ENCODE assay signal across 8 mouse cellular contexts in the genomic region with DNA sequence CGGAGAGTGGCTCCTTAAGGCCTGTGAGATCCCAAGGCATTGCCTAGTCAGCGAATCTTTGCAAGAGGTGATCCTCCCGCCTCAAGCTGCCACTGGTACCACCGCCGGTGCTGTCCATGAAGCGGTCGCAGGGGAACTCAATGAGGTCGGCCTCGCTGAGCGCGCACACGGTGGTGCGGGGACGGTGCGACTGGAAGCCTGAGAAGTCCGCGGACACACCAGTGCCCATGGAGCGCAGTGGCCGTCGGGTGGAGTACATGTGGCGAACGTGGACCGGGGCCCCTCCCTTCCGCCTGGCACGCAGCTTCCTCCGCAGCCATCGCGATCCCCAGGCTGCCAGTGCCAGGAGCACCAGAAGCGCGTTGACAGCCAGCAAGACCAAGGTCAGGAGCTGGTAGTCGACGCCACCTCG. TPM values are rescaled to one million over a fixed set of nuclear protein-coding genes. Genes with fewer than 3 reads are reported as not detected.
DNase-seq lines count a peak whose midpoint lies in the region; ATAC-seq and TF ChIP-seq lines count a peak whose summit lies in the region.

No protein-coding gene starts in this region.

- no peak for ATAC-seq in liver, embryonic 13.5 days (ENCODE audit: low read depth)
- ATAC-seq in neural tube, embryonic 11.5 days (ENCODE audit: insufficient read depth, low FRiP score, low TSS enrichment): no peak

- H3K27ac ChIP-seq in gastrocnemius, adult 2 months: peak overlapping the region; percentile 83
- no peak overlapping the region for H3K27ac ChIP-seq in liver, embryonic 13.5 days
- no peak overlapping the region for H3K27ac ChIP-seq in neural tube, embryonic 11.5 days (ENCODE audit: low read depth, low read length)

- intact Hi-C loops in gastrocnemius, adult 2 months (cut with DNase I): no loop called here

- DNase-seq in gastrocnemius, adult 2 months: peak; percentile 47
- no peak for DNase-seq in gastrocnemius, adult 8-10 months (ENCODE audit: low spot score in 2 of 2)
- DNase-seq in embryo, embryonic 10.5 days (ENCODE audit: low spot score): peak; percentile 26
- peak; percentile 24 for DNase-seq in heart, postnatal 4 days
- no peak for DNase-seq in liver, embryonic 13.5 days
- DNase-seq in neural tube, embryonic 11.5 days (ENCODE audit: low spot score): peak; percentile 32
- DNase-seq in right cerebral cortex, postnatal 25 days: no peak
- no peak for DNase-seq in layer of hippocampus, postnatal 14 days (ENCODE audit: low spot score in 2 of 2)

- WGBS in liver, embryonic 13.5 days (ENCODE audit: insufficient replicate concordance): 14% methylated on average over 33 of the region's 33 CpGs
- 20% methylated on average over 33 of the region's 33 CpGs for WGBS in neural tube, embryonic 11.5 days

- peak overlapping the region; percentile 58 for H3K4me2 ChIP-seq in liver, embryonic 13.5 days
- H3K4me2 ChIP-seq in neural tube, embryonic 11.5 days (ENCODE audit: low read depth): peak overlapping the region; percentile 85

- H3K4me3 ChIP-seq in gastrocnemius, adult 2 months: peak overlapping the region; percentile 88
- H3K4me3 ChIP-seq in liver, embryonic 13.5 days (replicated peaks): peak overlapping the region; percentile 43
- H3K4me3 ChIP-seq in neural tube, embryonic 11.5 days (ENCODE audit: low read depth, low read length): peak overlapping the region; percentile 57

- no peak overlapping the region for H3K9ac ChIP-seq in liver, embryonic 13.5 days
- H3K9ac ChIP-seq in neural tube, embryonic 11.5 days (ENCODE audit: low read length): no peak overlapping the region

- no peak for TF ChIP-seq CTCF in gastrocnemius, adult 2 months (IDR thresholded peaks at IDR 0.05)

- H3K4me1 ChIP-seq in liver, embryonic 13.5 days (replicated peaks): peaks cover 12% of the 10 kb centered on the region
- H3K4me1 ChIP-seq in neural tube, embryonic 11.5 days (ENCODE audit: control insufficient read depth, insufficient read depth, low read length): peaks cover 20% of the 10 kb centered on the region

- no peaks in the 10 kb centered on the region for H3K36me3 ChIP-seq in liver, embryonic 13.5 days
- H3K36me3 ChIP-seq in neural tube, embryonic 11.5 days (ENCODE audit: control insufficient read depth, insufficient read depth, low read length): no peaks in the 10 kb centered on the region

- H3K27me3 ChIP-seq in liver, embryonic 13.5 days: peaks cover 76% of the 10 kb centered on the region
- peaks cover 33% of the 10 kb centered on the region for H3K27me3 ChIP-seq in neural tube, embryonic 11.5 days (ENCODE audit: control insufficient read depth, insufficient read depth, low read length)

- no peaks in the 10 kb centered on the region for H3K9me3 ChIP-seq in liver, embryonic 13.5 days (replicated peaks)
- H3K9me3 ChIP-seq in neural tube, embryonic 11.5 days (ENCODE audit: control insufficient read depth, low read length): no peaks in the 10 kb centered on the region

RNA-seq across cellular contexts. Expression of gene Tril, which starts 2.9 kb away (rescaled TPM):
- total RNA-seq in gastrocnemius, adult 2 months (2021): 1 to 10 TPM; 1.3 to 2.2 TPM
- 1 to 10 TPM; 1.1 to 1.5 (median 1.3) TPM for total RNA-seq in gastrocnemius, adult 8-10 months (2022)
- total RNA-seq in heart, postnatal 4 days (2021): 10 to 100 TPM; 10.1 to 11.5 TPM
- 0.50 and 0.59 TPM in 2 replicates for polyA plus RNA-seq in liver, embryonic 13.5 days (2015; fragmentation: Nextera tagmentation; extraction: Ambion mirVana)
- 19.6 and 24.0 TPM in 2 replicates for polyA plus RNA-seq in neural tube, embryonic 11.5 days (2014; fragmentation: Nextera tagmentation; extraction: Ambion mirVana)
- total RNA-seq in layer of hippocampus, postnatal 14 days (2021): 10 to 100 TPM; 56.2 to 58.3 TPM

Comparison
In these comparisons a context has a peak if more than half of its experiments do, and no peak if none do; other contexts are left out.
1. DNase-seq: peak in gastrocnemius, adult 2 months (single experiment), embryo, embryonic 10.5 days (single experiment), heart, postnatal 4 days (single experiment) and neural tube, embryonic 11.5 days (single experiment); none in gastrocnemius, adult 8-10 months (0 of 2), liver, embryonic 13.5 days (single experiment), right cerebral cortex, postnatal 25 days (single experiment) and layer of hippocampus, postnatal 14 days (0 of 2).
2. RNA of gene Tril, which starts 2.9 kb away (total RNA-seq): 56.2 to 58.3 TPM in layer of hippocampus, postnatal 14 days; 10.1 to 11.5 TPM in heart, postnatal 4 days, 1.3 to 2.2 TPM in gastrocnemius, adult 2 months and 1.1 to 1.5 TPM in gastrocnemius, adult 8-10 months; every median in the first group is over 4 times any median in the second.
3. Peak in every context shown above with its lines, with median percentiles within 50 percentile points of each other: H3K4me3 ChIP-seq.